Mouse (Mus musculus): Measurements from ENCODE around the gene Prkar2b.

Prkar2b gene

DNA sequence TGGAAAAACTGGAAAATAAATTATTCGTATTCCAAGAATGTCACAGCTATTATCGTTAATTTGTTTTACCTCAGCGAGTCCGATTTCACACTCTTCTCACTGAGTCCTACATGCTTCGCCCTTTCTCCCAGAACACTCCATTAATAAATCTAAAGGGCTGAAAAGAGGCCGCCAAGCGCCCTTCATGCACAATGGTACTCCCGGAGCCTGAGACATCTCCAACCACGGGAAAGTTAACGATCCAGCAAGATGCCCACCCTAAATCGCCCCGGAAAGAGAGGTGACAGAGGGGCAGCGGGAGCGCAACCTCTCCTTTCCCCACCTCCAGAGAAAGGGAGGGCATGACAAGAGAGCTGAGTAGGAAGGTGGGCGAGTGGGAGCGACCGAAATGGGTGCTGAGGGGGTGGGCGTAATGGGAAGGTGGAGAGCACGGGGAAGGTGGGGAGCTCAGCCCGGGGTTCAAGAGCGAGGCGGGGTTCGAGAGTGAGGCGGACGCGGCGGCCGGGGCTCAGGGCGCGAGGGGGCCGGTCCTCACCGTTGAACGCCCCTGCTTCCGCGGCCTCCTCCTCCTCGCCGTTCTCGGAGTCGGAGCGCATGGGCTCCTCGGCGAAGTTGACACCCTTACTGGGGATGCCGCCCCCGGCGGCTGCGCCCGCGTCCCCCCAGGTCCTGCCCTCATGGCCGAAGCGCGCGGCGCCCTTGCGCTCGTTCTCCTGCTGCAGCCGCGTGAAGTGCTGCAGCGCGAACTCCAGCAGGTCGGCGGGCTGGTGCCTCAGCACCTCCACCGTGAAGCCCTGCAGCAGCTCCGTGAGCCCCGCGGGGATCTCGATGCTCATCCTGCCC, 628 bp downstream of the Prkar2b start:
- in situ Hi-C loops (cut with MboI, MseI) = no loop called here

DNA sequence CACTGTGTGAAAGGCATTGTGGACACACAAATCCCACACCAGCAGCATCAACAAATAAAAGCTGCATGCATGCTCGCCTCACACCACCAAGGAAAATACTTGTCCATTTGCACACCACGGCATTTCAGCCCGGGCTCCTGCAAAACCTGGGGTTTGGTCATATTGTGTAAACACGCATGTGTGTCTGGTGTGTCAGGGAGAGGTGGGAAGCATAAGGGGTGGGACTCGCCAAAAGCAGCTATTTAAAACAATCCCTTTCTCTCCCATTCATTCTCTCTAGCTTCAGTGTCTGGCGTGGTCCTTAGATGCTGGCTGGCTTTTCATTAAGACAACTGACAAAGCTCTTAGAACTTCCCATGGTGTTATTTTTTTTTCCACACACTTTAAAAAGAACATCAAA, 1.4 kb downstream of the Prkar2b start:
- in situ Hi-C loops (cut with MboI, MseI) = loop anchor here (5.0 kb wide), 1 partner anchor 37 kb away; no protein-coding TSS in a partner anchor

DNA sequence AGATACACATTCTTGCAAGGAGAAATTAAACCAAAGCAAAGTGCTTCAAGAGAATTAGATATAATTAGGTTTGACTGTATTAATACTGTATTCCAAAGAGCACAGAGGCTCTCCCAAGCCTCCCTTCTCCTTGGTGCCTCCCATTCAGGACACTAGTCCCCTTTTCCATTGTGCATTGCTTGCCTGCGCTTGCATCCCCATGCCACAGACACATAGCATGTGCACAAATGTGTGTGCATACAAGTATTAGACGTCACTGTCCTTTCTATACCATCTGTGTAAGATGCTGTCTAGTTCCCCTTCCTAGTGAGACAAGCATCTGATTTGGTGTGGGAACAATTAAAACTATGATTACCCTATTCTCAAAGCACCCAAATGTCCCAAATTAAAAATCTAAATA, 2.0 kb downstream of the Prkar2b start:
- in situ Hi-C loops (cut with MboI, MseI) = loop anchor here (5.0 kb wide), 1 partner anchor 37 kb away; no protein-coding TSS in a partner anchor

DNA sequence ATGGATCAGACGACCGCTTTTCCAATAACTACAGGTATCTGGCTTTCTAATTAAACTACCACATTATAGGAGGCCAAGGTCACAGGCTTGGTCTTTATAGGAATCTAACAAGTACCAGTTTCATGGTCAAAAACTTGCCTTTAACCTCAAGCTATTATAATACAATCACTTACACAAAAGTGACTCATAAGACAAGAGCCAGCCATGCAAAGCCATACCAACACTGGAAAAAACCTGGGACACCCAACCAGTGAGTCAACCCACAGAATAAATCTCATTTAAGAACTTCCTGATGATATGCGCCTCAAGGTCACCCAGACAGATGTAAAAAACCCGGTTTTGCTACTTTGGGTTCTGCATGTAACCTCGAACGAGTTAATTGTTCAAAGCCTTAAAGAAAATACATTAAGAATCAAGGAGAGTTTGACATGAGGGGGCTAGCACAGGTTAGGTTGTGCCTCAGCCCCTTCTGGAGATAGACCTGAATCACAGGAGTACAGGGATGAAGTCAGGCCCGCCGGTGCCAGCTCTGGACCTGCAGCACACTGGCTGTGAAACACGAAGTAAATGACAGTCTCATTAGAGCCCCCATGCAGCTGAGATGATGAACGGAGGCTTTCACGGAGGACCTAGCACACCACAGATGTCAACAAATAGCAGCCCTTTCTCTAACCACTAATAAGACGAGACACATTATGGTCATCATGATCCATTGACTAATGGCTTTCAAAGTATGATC, 3.5 kb downstream of the Prkar2b start:
- in situ Hi-C loops (cut with MboI, MseI) = loop anchor here (5.0 kb wide), 1 partner anchor 35 kb away; no protein-coding TSS in a partner anchor

- in situ Hi-C loops (cut with MboI, MseI) = loop anchor here (5.0 kb wide), 1 partner anchor 33 kb away; no protein-coding TSS in a partner anchor
These were observed 5.3 kb downstream of the Prkar2b start for GRCm38 (mm10) chr12:32055797-32056196.

DNA sequence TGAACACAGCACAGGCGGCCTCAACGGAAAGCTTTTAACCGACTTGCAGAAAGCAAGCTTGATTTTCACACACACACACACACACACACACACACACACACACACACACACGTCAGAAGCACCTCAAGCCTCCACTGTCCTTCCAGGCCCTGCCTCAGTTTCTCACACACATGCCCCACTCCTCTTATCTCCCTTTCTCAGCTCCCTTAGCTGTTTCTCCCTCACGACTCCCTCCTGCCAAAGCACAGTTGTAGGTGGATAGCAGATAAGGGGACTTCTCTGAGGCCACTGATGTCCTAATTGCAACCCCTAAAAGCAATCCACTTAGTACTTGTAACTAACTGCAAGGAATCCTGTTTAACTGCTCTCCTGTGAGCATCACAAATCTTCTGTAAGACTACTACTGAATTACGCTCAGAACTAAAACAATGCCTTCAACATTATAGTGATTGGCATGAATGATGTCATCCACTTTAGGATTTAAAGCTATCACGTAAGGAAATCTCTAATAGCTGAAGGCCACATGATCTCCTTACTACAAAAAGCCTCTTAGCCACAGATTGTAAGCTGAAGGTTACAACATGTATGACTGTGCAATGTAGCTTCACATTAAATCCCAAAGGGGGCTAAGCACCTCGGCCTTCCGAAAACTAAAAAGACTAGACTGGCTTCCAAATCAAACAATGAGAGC, 6.5 kb downstream of the Prkar2b start:
- in situ Hi-C loops (cut with MboI, MseI) = loop anchor here (5.0 kb wide), 1 partner anchor 32 kb away; no protein-coding TSS in a partner anchor

- in situ Hi-C loops (cut with MboI, MseI) = no loop called here
These were observed 7.3 kb downstream of the Prkar2b start for GRCm38 (mm10) chr12:32053637-32054366.

- in situ Hi-C loops (cut with MboI, MseI) = no loop called here
These were observed 8.2 kb downstream of the Prkar2b start for GRCm38 (mm10) chr12:32052882-32053281.

DNA sequence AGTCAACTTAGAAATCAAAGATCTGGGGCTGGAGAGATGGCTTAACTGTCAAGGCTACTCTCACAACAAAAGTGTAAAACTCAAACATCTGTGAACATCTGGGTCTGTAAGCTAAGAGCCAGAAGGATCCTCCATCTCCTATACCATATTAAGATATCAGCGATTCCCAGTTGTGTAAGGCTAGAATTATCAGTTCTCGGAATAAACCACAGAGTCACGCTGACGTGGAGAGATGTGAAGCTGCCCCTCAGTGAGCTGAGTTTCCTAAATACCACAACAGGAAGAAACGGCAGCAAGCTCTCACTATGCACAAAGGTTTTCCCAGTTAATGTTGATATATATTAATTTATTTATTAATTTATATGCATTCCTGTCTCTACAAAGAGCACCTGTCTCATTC, 10.9 kb downstream of the Prkar2b start:
- in situ Hi-C loops (cut with MboI, MseI) = no loop called here

GRCm38 (mm10) chr12:32045566-32046330, 15.3 kb downstream of the Prkar2b start:
- in situ Hi-C loops (cut with MboI, MseI) = no loop called here

- in situ Hi-C loops (cut with MboI, MseI) = no loop called here
These were observed 16.5 kb downstream of the Prkar2b start for GRCm38 (mm10) chr12:32044487-32045134.

DNA sequence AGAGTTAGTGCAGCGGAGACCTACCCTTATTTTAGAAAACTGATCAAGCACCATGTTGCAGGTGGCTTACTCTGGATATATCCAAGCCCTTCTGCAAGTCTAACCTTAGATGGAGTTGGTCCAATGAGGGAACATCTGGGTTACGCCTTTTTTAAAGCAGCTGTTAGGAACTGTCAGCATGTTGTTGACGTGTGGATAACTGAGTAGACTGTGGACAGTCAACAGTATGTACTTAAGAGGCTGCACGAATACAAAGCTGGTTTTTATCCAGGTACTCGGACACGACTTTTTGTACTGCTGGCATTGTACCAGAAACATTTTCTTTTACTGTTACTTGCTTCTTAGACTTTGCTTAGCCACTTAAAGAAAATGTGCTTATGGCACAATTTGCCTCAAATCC, 27.6 kb downstream of the Prkar2b start:
- in situ Hi-C loops (cut with MboI, MseI) = no loop called here

DNA sequence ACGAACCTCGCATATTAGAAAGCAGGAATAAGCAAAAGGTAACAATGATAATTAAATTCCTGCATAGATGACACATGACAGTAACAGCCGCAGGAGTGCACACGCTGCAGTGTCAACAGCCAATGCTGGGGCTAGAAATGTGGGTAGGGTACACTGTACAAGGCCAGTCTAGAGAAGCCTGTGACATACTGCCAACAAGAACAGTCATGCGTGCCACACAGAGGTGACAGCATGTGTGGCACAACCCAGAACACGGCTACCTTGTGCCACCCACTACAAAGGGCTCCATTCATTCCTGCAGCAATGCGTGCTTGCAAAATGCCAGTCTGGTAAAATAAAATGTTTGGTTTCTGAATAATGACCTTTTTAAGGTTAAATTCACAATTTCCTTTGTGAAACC, 28.2 kb downstream of the Prkar2b start:
- in situ Hi-C loops (cut with MboI, MseI) = no loop called here

DNA sequence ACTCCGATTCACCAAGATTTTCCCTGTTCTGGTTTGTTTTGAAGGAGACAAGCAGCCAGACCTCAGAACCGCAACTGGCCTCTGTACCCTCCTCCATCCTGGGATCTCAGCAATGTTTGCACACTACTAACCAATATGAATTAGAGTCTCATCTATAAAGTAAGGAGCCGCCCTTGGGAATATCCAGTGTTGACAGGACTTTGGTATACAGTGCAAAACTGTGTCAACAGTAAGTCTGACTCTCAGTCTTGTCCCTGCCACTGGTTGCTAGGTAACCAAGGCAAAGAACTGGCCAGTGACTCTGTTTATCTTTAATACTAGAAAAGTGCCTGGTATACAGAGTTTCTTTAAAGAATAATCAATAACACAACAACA, 42.7 kb downstream of the Prkar2b start:
- in situ Hi-C loops (cut with MboI, MseI) = no loop called here

GRCm38 (mm10) chr12:32017636-32018375, 43.3 kb downstream of the Prkar2b start:
- in situ Hi-C loops (cut with MboI, MseI) = no loop called here

GRCm38 (mm10) chr12:32016472-32016871, 44.6 kb downstream of the Prkar2b start:
- in situ Hi-C loops (cut with MboI, MseI) = no loop called here

DNA sequence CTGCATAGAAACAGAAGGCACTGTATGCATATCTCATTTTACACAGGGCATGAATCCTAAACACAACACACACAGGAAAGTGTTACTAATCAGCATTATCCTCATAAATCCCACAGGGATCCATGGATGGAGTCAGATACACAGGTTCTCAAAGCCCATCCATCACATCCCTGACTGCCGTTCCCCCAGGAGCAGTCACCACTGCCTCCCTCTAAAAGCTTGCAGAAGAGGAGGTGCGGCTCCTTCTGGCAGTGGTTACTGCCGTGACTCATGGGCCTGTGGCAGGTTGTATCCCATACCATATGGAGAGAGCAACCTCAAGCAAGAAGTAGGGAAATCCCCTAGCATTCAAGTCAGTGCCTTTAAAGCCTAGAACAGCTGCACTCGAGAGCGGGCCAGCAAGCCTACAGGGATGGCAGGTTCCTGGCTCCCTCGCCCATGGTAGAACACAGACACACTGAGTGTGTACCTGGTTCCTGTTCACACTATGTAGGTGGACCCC, 45.8 kb downstream of the Prkar2b start:
- in situ Hi-C loops (cut with MboI, MseI) = no loop called here

- in situ Hi-C loops (cut with MboI, MseI) = no loop called here
These were observed 46.3 kb downstream of the Prkar2b start for GRCm38 (mm10) chr12:32014811-32015210.

DNA sequence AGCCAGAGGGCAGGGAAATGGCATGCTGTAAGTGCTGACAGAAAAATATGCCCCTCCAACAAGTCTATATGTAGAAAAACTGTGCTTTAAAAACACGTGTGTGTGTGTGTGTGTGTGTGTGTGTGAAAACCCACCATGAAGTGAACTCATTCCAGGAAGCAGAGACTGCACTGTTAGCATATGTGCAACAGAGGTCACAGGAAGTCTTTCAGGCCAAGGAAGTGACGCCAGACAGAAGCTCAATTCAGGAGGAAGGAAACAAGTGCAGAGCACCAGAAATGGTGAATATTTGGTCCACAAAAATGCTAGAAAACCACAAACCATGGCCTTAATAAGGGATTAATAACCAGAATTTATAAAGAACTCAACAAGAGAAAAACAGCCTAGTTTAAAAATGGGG, 48.9 kb downstream of the Prkar2b start:
- in situ Hi-C loops (cut with MboI, MseI) = no loop called here

All from T-helper 1 cell (primary cell).